Mouse (Mus musculus) liver, adult (tissue): Measurements from ENCODE around the gene Glis2.

Source experiments
- GATA4 ChIP-seq: IDR thresholded peaks from 2 replicates; pipeline ENCODE4 v1.6.1; 2014; ENCODE audit warnings: mild to moderate bottlenecking, low read length; ENCODE audit not compliant: insufficient replicate concordance

Glis2 gene

DNA sequence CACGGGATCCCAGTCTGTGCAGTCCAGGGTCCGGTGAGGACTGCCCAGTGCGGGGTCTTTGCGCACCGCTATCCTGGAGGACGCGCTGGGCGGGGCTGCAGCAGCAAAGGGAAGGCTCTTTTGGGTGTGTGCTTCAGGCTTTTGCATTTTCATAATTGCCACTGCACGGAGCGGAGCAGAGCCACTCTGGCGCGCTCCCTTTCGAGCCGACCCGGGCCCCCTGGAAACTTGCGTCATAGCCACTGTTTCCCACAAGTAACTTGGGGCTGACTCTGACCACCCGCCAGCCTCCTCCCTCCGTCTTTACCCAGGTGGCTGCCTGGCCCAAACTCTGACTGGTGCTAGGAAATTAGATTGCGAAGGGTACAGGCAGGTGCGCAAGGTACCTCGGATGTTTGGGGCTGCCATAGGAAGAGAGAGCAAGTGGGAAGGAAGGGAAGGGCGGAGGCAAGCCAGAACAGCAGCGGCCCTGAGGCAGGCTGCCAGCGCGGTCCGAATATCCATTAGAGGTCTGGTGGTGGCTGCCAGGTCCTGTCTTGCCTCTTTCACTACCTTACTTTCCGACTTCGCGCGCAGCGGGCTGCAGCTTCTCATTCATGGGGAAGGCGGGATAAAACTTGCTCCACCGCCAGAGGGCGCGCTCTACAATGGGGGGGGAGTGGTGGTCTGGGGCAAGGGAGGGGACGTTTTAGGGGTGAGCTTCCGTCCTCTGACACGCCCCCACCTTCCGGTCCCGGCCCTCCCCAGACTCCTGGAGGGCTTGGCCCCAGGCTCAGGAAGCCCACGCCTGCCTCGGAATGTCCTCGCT lies 34.2 kb upstream of the Glis2 start:
- TF ChIP-seq GATA4: no peak

DNA sequence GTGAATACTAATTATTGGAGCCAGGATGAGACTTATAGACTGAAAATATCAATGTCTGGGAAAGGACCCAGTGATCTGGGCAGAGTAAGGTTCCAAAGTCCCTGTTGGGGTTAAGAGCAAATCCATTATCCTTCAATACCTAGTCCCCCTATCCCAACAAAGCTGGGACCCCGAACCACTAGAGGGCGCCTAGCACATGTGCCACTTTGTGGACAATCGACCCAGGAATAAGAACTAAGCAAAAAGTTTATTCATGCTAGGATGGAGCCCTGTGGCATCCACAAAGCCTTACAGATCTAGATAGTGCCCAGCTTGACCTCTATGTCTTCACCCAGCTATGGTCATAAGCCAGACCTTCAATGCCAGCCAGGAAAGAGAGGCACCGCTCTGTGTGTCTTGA lies 26.6 kb upstream of the Glis2 start:
- TF ChIP-seq GATA4: no peak

- TF ChIP-seq GATA4: no peak
Measured at GRCm38 (mm10) chr16:4570737-4571136, 23.8 kb upstream of the Glis2 start.

GRCm38 (mm10) chr16:4576038-4576437 lies 18.5 kb upstream of the Glis2 start:
- TF ChIP-seq GATA4: no peak

DNA sequence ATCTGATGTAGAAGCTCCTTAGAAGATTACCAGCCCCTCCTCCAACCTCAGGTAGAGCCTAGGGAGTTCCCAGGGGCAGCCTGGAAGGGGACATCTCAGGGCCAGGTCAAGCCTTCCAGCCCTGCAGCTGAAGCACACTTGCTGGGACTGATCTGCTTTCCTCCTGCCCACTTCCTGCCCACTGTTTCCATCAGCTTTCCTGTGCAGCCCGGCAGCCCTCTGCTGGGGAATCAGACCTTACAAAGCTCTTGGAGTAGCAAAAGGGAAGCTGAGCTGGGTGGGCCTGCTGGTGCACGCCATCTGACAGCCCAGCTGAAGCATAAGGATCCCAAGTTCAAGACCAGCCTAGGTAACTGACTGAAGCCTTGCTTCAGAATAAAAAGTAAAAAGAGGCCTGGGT lies 17.6 kb upstream of the Glis2 start:
- TF ChIP-seq GATA4: no peak

DNA sequence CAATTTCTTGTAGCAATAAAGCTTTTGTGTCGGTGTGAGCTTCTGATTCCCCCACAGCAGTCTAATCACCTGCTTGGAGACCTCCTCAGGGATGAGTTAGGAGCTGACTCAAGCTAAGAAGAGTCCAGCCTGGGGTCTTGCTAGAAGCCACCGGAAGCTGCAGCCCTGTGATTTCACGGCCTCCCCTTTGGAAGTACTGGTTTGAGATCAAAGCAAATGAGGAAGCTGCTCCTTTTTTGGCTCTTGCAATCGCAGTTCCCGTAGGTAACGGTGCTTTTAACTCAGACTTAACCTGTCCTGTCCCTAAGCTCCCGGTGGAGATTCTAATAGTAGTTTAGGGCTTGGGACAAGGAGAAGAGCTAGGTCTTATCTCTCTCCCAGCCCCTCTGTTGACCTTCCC lies 15.9 kb upstream of the Glis2 start:
- no peak for TF ChIP-seq GATA4

- no peak for TF ChIP-seq GATA4
Measured at GRCm38 (mm10) chr16:4583807-4584206, 10.7 kb upstream of the Glis2 start.

- no peak for TF ChIP-seq GATA4
Measured at GRCm38 (mm10) chr16:4584438-4584837, 10.1 kb upstream of the Glis2 start.

DNA sequence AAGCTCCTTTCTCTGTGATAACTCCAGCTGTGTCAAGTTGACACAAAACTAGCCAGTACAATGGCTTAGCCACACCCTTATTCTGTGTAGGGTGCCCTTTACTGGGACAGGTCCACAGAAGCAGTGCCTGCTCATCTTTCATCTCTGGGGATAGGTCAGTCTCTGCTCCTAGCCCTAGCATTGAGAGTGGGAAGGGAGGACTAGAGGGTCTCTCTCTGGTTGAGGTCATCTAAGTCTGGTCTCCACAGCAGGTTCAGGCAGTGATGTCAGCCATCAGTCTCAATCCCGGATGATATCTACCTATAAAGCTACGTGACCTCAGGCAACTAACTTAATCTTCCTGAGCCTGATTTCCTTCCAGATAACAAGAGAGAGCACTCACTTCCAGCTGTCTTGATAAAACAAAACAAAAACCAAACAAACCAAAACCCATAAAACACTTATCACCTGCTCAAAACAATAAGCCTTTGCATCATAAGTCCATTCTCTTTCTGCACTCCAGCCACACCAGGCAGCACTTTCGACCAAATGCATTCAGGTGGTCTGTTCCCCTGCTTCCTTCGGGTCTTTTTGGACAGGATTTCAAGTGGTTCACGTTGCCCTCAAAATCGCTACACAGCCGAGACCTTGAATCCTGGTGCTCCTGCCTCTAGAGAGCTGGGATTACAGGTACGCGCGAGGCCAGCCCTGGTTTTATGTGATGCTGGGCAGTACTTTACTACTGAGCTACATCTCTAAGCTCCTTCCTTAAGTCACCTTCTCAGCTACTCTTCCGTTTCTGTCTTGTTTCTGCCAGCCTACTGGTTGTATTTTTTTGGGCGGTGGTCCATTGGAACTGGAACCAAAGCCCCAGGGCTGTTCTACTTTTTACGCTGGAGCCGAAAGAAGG lies 8.6 kb upstream of the Glis2 start:
- TF ChIP-seq GATA4: no peak

- TF ChIP-seq GATA4: peak; percentile 19; the same call in 1 of the 2 replicates
Measured at GRCm38 (mm10) chr16:4586531-4587123, 7.9 kb upstream of the Glis2 start.

DNA sequence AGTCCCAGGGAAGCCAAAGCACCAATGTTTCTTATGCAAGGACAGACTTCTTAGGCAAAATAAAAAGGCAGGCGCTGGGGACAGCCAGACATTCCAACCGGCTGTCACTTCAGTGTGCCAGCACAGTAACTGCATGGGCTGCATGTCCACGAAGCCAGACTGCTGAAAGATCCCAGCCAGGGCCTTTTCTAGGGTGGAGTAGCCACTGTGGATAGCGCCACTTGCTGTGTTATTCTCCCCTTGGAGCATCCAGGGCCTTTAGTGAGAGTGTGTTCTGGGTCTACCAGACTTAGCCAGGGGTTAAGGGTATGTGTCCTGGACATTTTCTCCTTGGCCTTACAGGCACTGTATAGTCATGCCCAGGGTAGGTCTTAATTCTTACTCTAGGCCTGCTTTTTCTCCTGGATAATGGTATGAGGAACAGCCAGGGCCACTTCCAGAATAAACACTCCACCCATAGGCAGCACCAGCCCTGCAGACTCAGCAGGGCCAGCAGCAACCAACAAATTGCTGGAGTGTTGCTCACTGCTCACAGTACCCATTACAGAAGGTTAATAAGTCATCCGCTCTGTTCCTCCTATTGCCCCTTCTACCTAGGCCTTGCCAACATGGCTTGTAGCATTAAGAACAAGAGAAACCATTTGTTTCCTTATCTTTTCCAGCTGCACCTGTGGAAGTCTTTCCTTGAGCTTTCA lies 6.8 kb upstream of the Glis2 start:
- no peak for TF ChIP-seq GATA4

GRCm38 (mm10) chr16:4590236-4590635 lies 4.3 kb upstream of the Glis2 start:
- TF ChIP-seq GATA4: no peak

- TF ChIP-seq GATA4: no peak
Measured at GRCm38 (mm10) chr16:4592909-4593875, 1.3 kb upstream of the Glis2 start.
